Mouse (Mus musculus) megakaryocyte, adult 5-6 weeks (primary cell): ENCODE results near the gene 2010315B03Rik. TPM values are rescaled to one million over a fixed set of nuclear protein-coding genes. Genes with fewer than 3 reads are reported as not detected.

Experiments used
- total RNA-seq, 2 experiments: library from RNA; stranded (forward) in 1 of 2; stranded (reverse) in 1 of 2; fragments of 153-499, 151-499 nt in 1 of 2; fragments of 221-1000, 200-1000 nt in 1 of 2; gene quantifications; 2 replicates each; pipeline versions ENCODE4 v1.2.3 to v1.2.4; 2015 to 2017

Gene 2010315B03Rik
- total RNA-seq, 2 experiments from 2014 or later, result 14.1 to 22.2 TPM

Other genes with a start within 250 kb of the 2010315B03Rik start
- 1,125 and 1,272 TPM in 2 replicates for gene Ccr2, start 210.7 kb downstream of the 2010315B03Rik start, total RNA-seq (2015)
- 1,533 and 1,632 TPM in 2 replicates for gene Ccr2, start 210.7 kb downstream of the 2010315B03Rik start, total RNA-seq (2017)
- gene Ccr5, start 191.2 kb downstream of the 2010315B03Rik start, total RNA-seq (2015), result 7.1 and 7.6 TPM in 2 replicates
- 2.5 and 3.5 TPM in 2 replicates for gene Ccr5, start 191.2 kb downstream of the 2010315B03Rik start, total RNA-seq (2017)
- gene Ppp2r3d, start 164.2 kb upstream of the 2010315B03Rik start, total RNA-seq (2015), result 20.2 and 36.8 TPM in 2 replicates
- gene Ppp2r3d, start 164.2 kb upstream of the 2010315B03Rik start, total RNA-seq (2017), result 8.7 and 12.7 TPM in 2 replicates
- not detected in 2 replicates for gene Gm21836, start 181.1 kb upstream of the 2010315B03Rik start, total RNA-seq (2015)
- not detected in 2 replicates for gene Gm21836, start 181.1 kb upstream of the 2010315B03Rik start, total RNA-seq (2017)